Mouse (Mus musculus): ENCODE data around the gene Etv5. TPM values are rescaled to one million over a fixed set of nuclear protein-coding genes. Genes with fewer than 3 reads are reported as not detected.

Gene Etv5
- 3.0 and 3.6 TPM in 2 replicates for total RNA-seq (2023)

GRCm38 (mm10) chr16:22439499-22440177 lies at the start of gene Etv5:
TSS of gene Etv5 (minus strand) at chr16:22439719.

Other genes with a start within 250 kb of the Etv5 start
- gene Tra2b, start 173.7 kb downstream of the Etv5 start, total RNA-seq (2023) = 293 and 362 TPM in 2 replicates
- gene Dgkg, start 217.5 kb upstream of the Etv5 start, total RNA-seq (2023) = 47.8 and 71.8 TPM in 2 replicates